Mouse (Mus musculus) forebrain, postnatal 0 days (tissue): Measurements from ENCODE around the gene Zbtb9. TPM values are rescaled to one million over a fixed set of nuclear protein-coding genes. Genes with fewer than 3 reads are reported as not detected.

Source experiments
- ATAC-seq: fragments of 200-750 bp; cut with Nextera tagmentation; 2 replicates; pipeline ENCODE4 v1.8.0; 2017; ENCODE audit warnings: mild to moderate bottlenecking, moderate library complexity
- DNase-seq: peaks from one replicate; pipeline ENCODE4 v3.0.0-alpha.2; 2015
- H3K27ac ChIP-seq: fragments of 300-500 bp; sonication (generic); 2 replicates; pipeline ENCODE4 v1.5.1; 2014; ENCODE audit warnings: low read depth, mild to moderate bottlenecking, antibody characterized with exemption, low read length, moderate library complexity, mixed read lengths
- H3K27me3 ChIP-seq: fragments of 300-500 bp; sonication (generic); 2 replicates; pipeline ENCODE4 v1.6.1; 2014; ENCODE audit warnings: mild to moderate bottlenecking, low read length, mixed read lengths; ENCODE audit not compliant: insufficient read depth
- H3K36me3 ChIP-seq: fragments of 300-500 bp; sonication (generic); 2 replicates; pipeline ENCODE4 v1.6.1; 2014; ENCODE audit warnings: mild to moderate bottlenecking, moderate library complexity; ENCODE audit not compliant: insufficient read depth
- H3K4me1 ChIP-seq: fragments of 300-500 bp; sonication (generic); 2 replicates; pipeline ENCODE4 v1.6.1; 2014; ENCODE audit warnings: antibody characterized with exemption; ENCODE audit not compliant: insufficient read depth
- H3K4me2 ChIP-seq: fragments of 300-500 bp; sonication (generic); 2 replicates; pipeline ENCODE4 v1.6.1; 2014; ENCODE audit warnings: low read depth, mild to moderate bottlenecking, moderate library complexity
- H3K4me3 ChIP-seq: fragments of 300-500 bp; sonication (generic); 2 replicates; pipeline ENCODE4 v1.5.1; 2014; ENCODE audit warnings: low read depth, low read length, mixed read lengths
- H3K9ac ChIP-seq: fragments of 300-500 bp; sonication (generic); 2 replicates; pipeline ENCODE4 v1.6.1; 2014; ENCODE audit warnings: mild to moderate bottlenecking
- H3K9me3 ChIP-seq: fragments of 300-500 bp; sonication (generic); 2 replicates; pipeline ENCODE4 v1.6.1; 2016; ENCODE audit warnings: low read length
- CTCF ChIP-seq: sonication (generic); IDR thresholded peaks from 2 replicates; pipeline ENCODE4 v1.5.1; 2016; ENCODE audit warnings: antibody characterized with exemption, control low read depth, low read depth
- WGBS: fragments of 180-500 bp; shearing (Covaris S2); extraction: QIAGEN DNeasy Blood & Tissue Kit; methylation state at CpG from one replicate; pipeline ENCODE4 v1.1.7; 2014; 5-methylcytosine and 5-hydroxymethylcytosine counted together
- polyA plus RNA-seq: library from polyadenylated mRNA; unstranded; fragments of >200 nt; fragmentation: Nextera tagmentation; extraction: Ambion mirVana; gene quantifications from 2 replicates; pipeline ENCODE4 v1.2.1, GENCODE M21; 2015
- total RNA-seq: library from RNA; depleted of rRNA; stranded (reverse); fragments of >200 nt; gene quantifications from 2 replicates; pipeline ENCODE4 v1.2.3, GENCODE M21; 2014

Zbtb9 gene
- total and polyA plus RNA-seq, 2 experiments from 2014 or later, result 6.8 to 22.5 TPM

DNA sequence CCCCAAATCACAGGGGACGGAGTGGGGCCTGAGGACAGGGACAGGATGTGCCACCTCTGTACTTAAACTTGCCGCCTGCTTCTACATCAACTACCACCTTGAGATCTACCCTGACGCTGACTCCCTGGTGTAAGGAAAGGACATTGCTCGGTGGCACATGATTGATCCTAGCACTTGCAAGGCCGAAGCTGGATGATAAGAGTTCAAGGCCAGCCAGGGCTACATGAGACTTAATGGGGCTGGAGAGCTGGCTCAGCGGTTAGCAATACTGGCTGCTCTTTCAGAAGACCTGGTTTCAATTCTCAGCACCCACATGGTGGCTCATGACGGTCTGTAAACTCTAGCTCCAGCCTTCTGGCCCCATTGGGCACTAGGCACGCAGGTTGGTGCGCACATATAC is 48.8 kb downstream of the Zbtb9 start:
- H3K4me3 ChIP-seq, result no peak overlapping the region
- H3K4me1 ChIP-seq, result peaks cover 4% of the 10 kb centered on the region; the same call in 1 of the 2 replicates
- H3K27ac ChIP-seq, result no peak overlapping the region
- no peak overlapping the region for H3K9ac ChIP-seq
- peaks cover 58% of the 10 kb centered on the region for H3K36me3 ChIP-seq
- H3K9me3 ChIP-seq, result no peaks in the 10 kb centered on the region
- no peak for ATAC-seq
- WGBS, result 94% methylated on average over 9 of the region's 9 CpGs
- no peak for TF ChIP-seq CTCF
- no peak for DNase-seq
- H3K4me2 ChIP-seq, result no peak overlapping the region
- no peaks in the 10 kb centered on the region for H3K27me3 ChIP-seq

DNA sequence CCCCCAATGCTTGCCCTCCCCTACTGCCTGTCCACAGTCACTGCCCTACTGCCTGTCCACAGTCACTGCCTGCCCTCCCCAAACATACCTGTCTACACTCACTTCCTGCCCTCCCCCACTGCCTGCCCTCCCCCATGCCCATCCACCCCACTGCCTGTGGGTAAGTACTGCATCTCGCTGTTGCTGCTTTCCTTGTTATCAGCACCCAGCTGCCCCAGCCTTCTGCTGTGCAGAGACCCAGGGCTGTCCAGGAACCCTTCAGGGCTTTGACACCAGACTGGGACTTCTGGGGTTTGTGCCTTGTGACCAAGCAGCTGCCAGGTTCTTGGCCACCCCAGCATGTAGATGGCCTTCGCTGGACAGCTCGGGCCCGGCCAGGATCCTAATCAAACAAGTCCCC is 50.4 kb downstream of the Zbtb9 start:
- no peak for ATAC-seq
- H3K4me2 ChIP-seq, result no peak overlapping the region

DNA sequence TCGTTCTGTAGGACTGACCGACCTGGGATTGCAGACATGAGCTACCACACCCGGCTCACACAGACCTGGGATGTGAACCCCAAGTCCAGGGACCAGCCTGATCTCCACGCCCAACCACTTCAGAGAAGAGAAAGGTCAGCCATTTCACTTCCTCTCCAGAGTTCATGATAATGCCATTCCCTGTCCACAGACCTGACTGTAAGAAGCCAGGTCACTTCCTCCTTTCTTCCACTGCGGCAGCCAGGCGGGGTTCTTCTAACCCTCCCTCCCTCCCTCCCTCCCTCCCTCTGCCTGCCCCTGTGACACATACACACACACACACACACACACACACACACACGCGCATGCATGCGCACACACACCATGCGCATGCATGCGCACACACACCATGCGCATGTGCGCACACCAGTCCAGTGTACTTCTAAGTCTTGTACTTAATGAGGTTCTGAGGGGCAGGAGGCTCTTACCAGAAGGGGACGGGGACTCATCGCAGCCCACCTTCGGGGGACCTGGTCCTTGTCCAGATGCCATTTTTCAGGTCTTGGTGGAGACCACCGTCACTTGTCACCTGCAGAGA is 52.4 kb downstream of the Zbtb9 start:
- no peak overlapping the region for H3K27ac ChIP-seq
- H3K4me1 ChIP-seq, result peaks cover 6% of the 10 kb centered on the region; the same call in 1 of the 2 replicates
- WGBS, result 93% methylated on average over 17 of the region's 17 CpGs
- H3K36me3 ChIP-seq, result peaks cover 48% of the 10 kb centered on the region
- no peak overlapping the region for H3K4me2 ChIP-seq
- no peak overlapping the region for H3K4me3 ChIP-seq
- no peaks in the 10 kb centered on the region for H3K9me3 ChIP-seq
- no peak for TF ChIP-seq CTCF
- no peak for DNase-seq
- no peak overlapping the region for H3K9ac ChIP-seq
- no peak for ATAC-seq
- no peaks in the 10 kb centered on the region for H3K27me3 ChIP-seq

More for the DNA sequence above, 50.4 kb downstream of the Zbtb9 start:
- Histone ChIP-seq H3K27me3 (no peaks in the 10 kb centered on the region), H3K9ac (no peak overlapping the region), H3K4me1 (peaks cover 6% of the 10 kb centered on the region; the same call in 1 of the 2 replicates), H3K9me3 (no peaks in the 10 kb centered on the region), H3K4me3 (no peak overlapping the region), H3K27ac (no peak overlapping the region), H3K36me3 (peaks cover 58% of the 10 kb centered on the region)
- no peak for TF ChIP-seq CTCF
- no peak for DNase-seq
- WGBS, result 92% methylated on average over 4 of the region's 4 CpGs

DNA sequence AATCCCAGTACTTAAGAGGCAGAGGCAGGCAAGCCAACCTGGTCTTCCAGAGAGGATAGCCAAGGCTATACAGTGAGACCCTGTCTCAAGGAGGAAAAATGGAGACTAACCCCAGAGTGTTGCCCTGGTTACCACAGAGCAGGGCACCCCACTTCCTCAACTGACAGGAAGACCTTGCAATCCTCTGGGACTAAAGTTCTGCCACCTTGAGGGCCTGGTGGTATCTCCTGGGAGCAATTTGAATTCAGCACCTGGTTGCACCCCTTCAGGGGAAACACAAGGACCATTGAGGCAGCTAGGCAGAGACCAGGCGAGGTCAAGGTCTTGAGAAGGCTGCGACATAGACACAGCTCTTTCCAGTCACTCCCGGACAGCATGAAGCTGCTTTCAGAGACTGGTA is 53.0 kb downstream of the Zbtb9 start:
- Histone ChIP-seq H3K4me1 (peaks cover 6% of the 10 kb centered on the region; the same call in 1 of the 2 replicates), H3K9ac (no peak overlapping the region), H3K4me3 (no peak overlapping the region), H3K36me3 (peaks cover 43% of the 10 kb centered on the region), H3K27me3 (no peaks in the 10 kb centered on the region), H3K27ac (no peak overlapping the region), H3K4me2 (no peak overlapping the region), H3K9me3 (no peaks in the 10 kb centered on the region)
- DNase-seq (no peak), ATAC-seq (no peak)
- 92% methylated on average over 3 of the region's 3 CpGs for WGBS
- TF ChIP-seq CTCF, result no peak

DNA sequence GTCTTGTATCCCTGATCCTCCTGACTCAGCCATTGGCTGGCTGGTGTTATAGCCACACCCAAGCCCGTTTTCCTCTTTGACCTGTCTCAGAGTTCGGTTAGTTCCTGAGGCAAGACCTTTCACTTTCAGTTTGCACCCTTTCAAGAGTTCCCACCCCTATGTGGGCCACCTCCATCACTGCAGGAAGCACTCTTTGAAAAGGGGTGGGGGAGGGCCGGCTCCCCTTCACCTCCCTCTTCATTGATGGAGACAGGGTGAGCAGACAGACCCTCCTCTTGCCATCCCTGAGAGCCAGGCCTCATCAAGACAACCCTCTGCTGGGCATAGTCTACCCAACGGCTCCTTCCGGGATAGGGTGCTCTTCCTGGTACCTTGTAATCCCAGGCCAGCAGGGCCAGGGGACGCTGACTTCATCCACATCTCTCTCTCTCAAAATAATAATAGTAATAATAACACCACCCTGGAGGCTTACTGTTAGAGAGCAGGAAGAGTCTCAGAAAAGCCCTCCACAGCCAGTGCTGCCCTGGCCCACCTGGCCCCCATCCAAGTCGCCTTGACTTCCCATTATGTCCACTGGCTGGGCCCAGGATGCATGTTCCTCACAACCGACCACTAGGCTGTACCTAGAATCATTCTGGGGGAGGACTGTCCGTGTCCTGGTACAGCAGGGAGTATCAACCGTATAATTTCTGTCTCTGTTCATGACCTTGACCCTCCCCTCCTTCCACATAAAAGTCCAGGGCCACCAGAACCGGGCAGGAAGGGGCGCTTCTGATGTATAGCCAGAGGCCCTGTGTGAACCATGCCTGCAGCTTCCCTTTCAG is 54.7 kb downstream of the Zbtb9 start:
- ATAC-seq (peak; percentile 38), DNase-seq (no peak)
- peaks cover 26% of the 10 kb centered on the region for H3K36me3 ChIP-seq
- no peaks in the 10 kb centered on the region for H3K9me3 ChIP-seq
- peak overlapping the region; percentile 98 for H3K9ac ChIP-seq
- H3K27ac ChIP-seq, result peak overlapping the region; percentile 74
- H3K27me3 ChIP-seq, result no peaks in the 10 kb centered on the region
- TF ChIP-seq CTCF, result no peak
- peak overlapping the region; percentile 76 for H3K4me3 ChIP-seq
- H3K4me1 ChIP-seq, result peaks cover 6% of the 10 kb centered on the region; the same call in 1 of the 2 replicates
- 31% methylated on average over 12 of the region's 12 CpGs for WGBS
- H3K4me2 ChIP-seq, result peak overlapping the region; percentile 91

DNA sequence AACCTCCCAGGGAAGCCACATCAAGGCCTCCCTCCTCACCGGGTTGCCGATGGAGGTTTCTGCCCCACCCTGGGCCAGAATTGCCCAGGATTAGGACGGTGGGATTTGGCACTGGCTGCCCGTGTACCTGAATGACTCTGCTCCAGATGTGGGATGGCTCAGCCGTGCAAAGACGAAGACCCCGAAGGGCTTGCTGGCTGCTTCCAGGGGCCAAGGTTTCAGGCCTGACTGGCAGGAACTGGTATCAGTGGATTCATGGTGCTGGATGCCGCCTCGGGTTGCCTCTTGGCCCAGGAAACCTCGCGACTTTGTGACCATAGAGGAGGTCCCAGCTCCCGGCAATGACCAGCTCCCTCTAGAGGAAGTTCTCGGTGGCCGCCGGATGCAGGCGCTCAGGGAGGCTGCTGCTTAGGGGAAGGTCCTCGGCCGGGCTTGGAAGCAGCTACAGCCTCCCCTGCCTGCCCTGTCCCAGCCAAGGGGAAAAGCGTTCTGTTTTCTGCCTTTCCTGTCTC is 55.4 kb downstream of the Zbtb9 start:
- Histone ChIP-seq H3K4me2 (peak overlapping the region; percentile 91), H3K4me1 (peaks cover 6% of the 10 kb centered on the region; the same call in 1 of the 2 replicates), H3K4me3 (peak overlapping the region; percentile 76), H3K27ac (peak overlapping the region; percentile 74), H3K9me3 (no peaks in the 10 kb centered on the region), H3K9ac (peak overlapping the region; percentile 98), H3K36me3 (peaks cover 23% of the 10 kb centered on the region), H3K27me3 (no peaks in the 10 kb centered on the region)
- peak; percentile 87 for DNase-seq
- ATAC-seq, result peak; percentile 94
- peak; percentile 83 for TF ChIP-seq CTCF
- WGBS, result 2% methylated on average over 19 of the region's 19 CpGs

DNA sequence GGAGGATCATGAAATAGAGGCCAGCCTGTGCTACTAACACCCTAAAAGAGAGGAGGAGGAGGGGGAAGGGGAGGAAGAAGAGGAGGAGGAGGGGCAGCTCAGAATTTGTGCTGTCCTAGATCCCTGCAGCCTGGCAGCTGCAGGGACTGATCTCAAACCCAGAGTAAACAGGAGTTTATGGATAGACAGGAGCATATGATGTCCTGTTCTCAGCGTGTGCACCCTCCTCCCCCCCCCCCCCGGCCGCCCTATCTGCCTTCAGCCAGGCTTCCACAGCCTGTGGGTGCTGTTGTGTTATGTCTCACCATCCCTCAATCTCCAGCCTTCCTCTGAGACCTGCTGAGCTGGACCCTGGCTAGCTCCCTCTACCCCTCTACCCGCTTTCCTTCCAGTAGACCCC is 55.9 kb downstream of the Zbtb9 start, which contains the start of gene Bak1:
Gene Bak1, minus strand, starts transcription at position 101 of the 400 bp plus-strand sequence.
- H3K27me3 ChIP-seq, result no peaks in the 10 kb centered on the region
- ATAC-seq (no peak), DNase-seq (no peak)
- peaks cover 19% of the 10 kb centered on the region for H3K36me3 ChIP-seq
- H3K27ac ChIP-seq, result peak within 1 kb of the TSS; percentile 74
- WGBS, result 100% methylated on average over 1 of the region's 4 CpGs
- H3K4me3 ChIP-seq, result peak within 1 kb of the TSS; percentile 76
- H3K4me2 ChIP-seq, result peak within 1 kb of the TSS; percentile 91
- H3K4me1 ChIP-seq, result peaks cover 6% of the 10 kb centered on the region; the same call in 1 of the 2 replicates
- no peaks in the 10 kb centered on the region for H3K9me3 ChIP-seq
- H3K9ac ChIP-seq, result peak within 1 kb of the TSS; percentile 98
- TF ChIP-seq CTCF, result no peak
